Mouse (Mus musculus) duodenum, adult 2 months (tissue): ENCODE results near the gene Galk2. TPM values are rescaled to one million over a fixed set of nuclear protein-coding genes. Genes with fewer than 3 reads are reported as not detected.

Experiments used
- polyA plus RNA-seq: library from polyadenylated mRNA; depleted of rRNA; stranded (reverse); fragments of >200 nt; gene quantifications from 2 replicates; pipeline ENCODE4 v1.2.3, GENCODE M21; 2012; ENCODE audit warnings: low replicate concordance; rRNA removed

Gene Galk2
- polyA plus RNA-seq: 7.8 and 8.2 TPM in 2 replicates

GRCm38 (mm10) chr2:125858521-125859280, at the start of gene Galk2, which contains the start of gene Cops2:
Gene Galk2, plus strand, starts transcription at chr2:125859109.
Gene Cops2, minus strand, starts transcription at chr2:125859139.

Other genes starting within 250 kb of the Galk2 start
- 0.27 and 0.56 TPM in 2 replicates for gene Cep152, start 234.0 kb upstream of the Galk2 start, polyA plus RNA-seq
- gene Eid1, start 186.0 kb upstream of the Galk2 start, polyA plus RNA-seq: 4.9 and 8.1 TPM in 2 replicates
- gene Shc4, start 135.0 kb upstream of the Galk2 start, polyA plus RNA-seq: 0.17 and 0.35 TPM in 2 replicates
- gene Secisbp2l, start 76.2 kb upstream of the Galk2 start, polyA plus RNA-seq: 6.2 and 6.4 TPM in 2 replicates
- gene Cops2, start within 50 bp of the Galk2 start, polyA plus RNA-seq: 0.35 and 0.57 TPM in 2 replicates
- gene Fgf7, start 175.5 kb downstream of the Galk2 start, polyA plus RNA-seq: 0.70 and 1.4 TPM in 2 replicates